Mouse (Mus musculus) spleen, postnatal 4 days (tissue): ENCODE data around the gene Gm813.

Experiments used
- DNase-seq, 2 experiments: peaks; one replicate each; pipeline ENCODE4 v3.0.0; 2022; ENCODE audit warnings: low spot score in 2 of 2

Gm813 gene

DNA sequence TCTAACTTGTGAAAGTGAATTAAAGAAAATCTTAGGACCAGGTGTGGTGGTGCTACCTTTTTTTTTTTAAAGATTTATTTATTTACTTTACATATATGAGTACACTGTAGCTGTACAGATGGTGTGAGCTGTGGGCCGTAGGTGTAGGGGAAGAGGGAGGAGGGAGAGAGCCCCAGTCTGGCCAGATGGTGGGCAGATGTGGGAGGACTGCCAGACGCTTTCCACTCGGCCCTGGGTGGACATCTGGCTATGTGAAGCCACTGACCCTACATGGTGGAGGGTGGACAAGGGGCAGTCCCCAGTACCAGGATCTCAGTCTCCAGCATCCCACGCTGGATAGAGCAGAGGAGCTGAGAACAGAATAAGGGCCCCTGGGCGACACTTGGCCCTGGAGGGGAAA is 9.7 kb downstream of the Gm813 start:
- no peak for DNase-seq

GRCm38 (mm10) chr16:58604680-58605079 is 12.1 kb downstream of the Gm813 start:
- no peak for DNase-seq

GRCm38 (mm10) chr16:58603831-58604230 is 12.9 kb downstream of the Gm813 start:
- DNase-seq = no peak

- DNase-seq = no peak
These were observed 15.9 kb downstream of the Gm813 start for GRCm38 (mm10) chr16:58600846-58601245.

GRCm38 (mm10) chr16:58591299-58591698 is 25.5 kb downstream of the Gm813 start:
- no peak for DNase-seq

GRCm38 (mm10) chr16:58589444-58589843 is 27.3 kb downstream of the Gm813 start:
- no peak for DNase-seq

DNA sequence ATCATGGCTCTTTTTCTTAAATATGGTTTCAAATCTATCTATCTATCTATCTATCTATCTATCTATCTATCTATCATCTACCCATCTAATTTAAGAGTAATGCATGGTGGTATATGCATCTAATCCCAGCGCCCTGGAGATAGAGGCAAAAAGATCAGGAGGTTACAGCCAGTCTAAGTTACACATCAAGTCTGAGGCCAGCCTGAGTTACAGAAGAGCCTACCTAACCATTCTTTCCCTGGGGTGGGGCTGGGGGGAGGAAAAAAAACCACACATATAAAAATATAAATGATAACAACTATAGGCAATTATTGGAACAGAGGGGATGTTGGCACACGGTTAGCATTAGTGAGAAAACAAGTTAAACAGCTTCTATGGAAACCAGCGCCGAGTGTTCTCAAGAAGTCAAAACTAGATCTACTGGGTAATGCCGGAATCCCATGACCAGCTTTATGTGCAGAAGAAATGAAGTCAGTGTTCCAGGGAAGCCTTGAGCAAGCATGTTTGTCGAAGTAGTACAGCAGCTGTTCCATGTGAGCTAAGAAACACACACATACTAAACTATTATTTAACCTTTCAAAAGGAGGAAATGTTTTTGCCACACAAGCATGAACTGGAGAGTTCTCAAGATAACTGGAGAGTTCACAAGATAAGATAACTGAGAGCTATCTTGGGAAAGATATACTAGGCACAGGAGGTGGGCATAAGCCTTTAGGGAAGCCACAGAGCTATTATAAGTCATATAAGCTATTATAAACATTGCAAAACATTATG is 42.6 kb downstream of the Gm813 start:
- DNase-seq = no peak

DNA sequence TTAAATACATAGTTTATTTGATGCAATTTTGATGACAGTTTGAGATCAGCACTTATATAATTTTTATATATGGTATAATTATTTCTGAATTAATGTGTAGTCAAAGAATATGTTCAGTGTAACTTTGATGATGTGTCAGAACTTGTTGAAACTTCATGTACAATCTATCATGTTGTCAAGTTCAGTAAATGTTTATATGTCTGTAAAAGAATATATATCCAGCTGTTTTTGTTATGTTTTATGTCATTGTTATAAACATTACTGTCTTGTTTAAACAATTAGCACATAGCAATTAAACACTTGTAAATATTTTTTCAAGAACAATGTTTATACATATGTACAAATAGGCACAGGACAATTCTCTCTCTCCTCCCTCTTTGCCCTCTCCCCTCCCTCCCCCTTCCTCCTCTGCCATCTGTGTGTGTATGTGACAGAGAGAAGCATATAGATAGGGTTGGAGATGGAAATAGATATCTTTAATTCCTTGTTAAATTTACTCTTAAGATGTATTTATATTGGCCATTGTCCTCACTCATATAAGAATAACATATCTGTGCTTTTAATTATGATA is 46.0 kb downstream of the Gm813 start:
- no peak for DNase-seq
